Mouse (Mus musculus) limb, embryonic 13.5 days (tissue): ENCODE data around the gene Cherp. TPM values are rescaled to one million over a fixed set of nuclear protein-coding genes. Genes with fewer than 3 reads are reported as not detected.
A peak's percentile ranks its signal among the peaks of the same experiment; 100 is the strongest.

Experiments used
- ATAC-seq: fragments of 200-750 bp; cut with Nextera tagmentation; 2 replicates; pipeline ENCODE4 v1.8.0; 2017; ENCODE audit warnings: low read depth, moderate number of reproducible peaks, moderate TSS enrichment; ENCODE audit not compliant: low FRiP score
- H3K27ac ChIP-seq: fragments of 300-500 bp; sonication (generic); 2 replicates; pipeline ENCODE4 v1.5.1; 2015; ENCODE audit warnings: inconsistent platforms, mild to moderate bottlenecking, moderate library complexity
- H3K27me3 ChIP-seq: fragments of 300-500 bp; sonication (generic); 2 replicates; pipeline ENCODE4 v1.6.1; 2015; ENCODE audit warnings: mild to moderate bottlenecking, inconsistent platforms
- H3K36me3 ChIP-seq: fragments of 300-500 bp; sonication (generic); 2 replicates; pipeline ENCODE4 v1.6.1; 2015; ENCODE audit warnings: inconsistent platforms, mild to moderate bottlenecking, moderate library complexity
- H3K4me1 ChIP-seq: fragments of 300-500 bp; sonication (generic); 2 replicates; pipeline ENCODE4 v1.6.1; 2015; ENCODE audit warnings: inconsistent platforms
- H3K4me2 ChIP-seq: fragments of 300-500 bp; sonication (generic); replicated peaks from 2 replicates; pipeline ENCODE4 v1.6.1; 2015; ENCODE audit warnings: inconsistent platforms, mild to moderate bottlenecking, moderate library complexity
- H3K4me3 ChIP-seq: fragments of 300-500 bp; sonication (generic); 2 replicates; pipeline ENCODE4 v1.5.1; 2015; ENCODE audit warnings: moderate library complexity, mild to moderate bottlenecking, inconsistent platforms
- H3K9ac ChIP-seq: fragments of 300-500 bp; sonication (generic); 2 replicates; pipeline ENCODE4 v1.6.1; 2015; ENCODE audit warnings: mild to moderate bottlenecking, inconsistent platforms
- H3K9me3 ChIP-seq: fragments of 300-500 bp; sonication (generic); 2 replicates; pipeline ENCODE4 v1.6.1; 2016; ENCODE audit warnings: inconsistent platforms
- WGBS: fragments of 180-500 bp; shearing (Covaris S2); methylation state at CpG from one replicate; pipeline ENCODE4 v1.1.7; 2015; 5-methylcytosine and 5-hydroxymethylcytosine counted together
- polyA plus RNA-seq: library from polyadenylated mRNA; unstranded; fragments of >200 nt; fragmentation: Nextera tagmentation; extraction: Ambion mirVana; gene quantifications from 2 replicates; pipeline ENCODE4 v1.2.1, GENCODE M21; 2015

Gene Cherp
- polyA plus RNA-seq, 1 experiment from 2014 or later, result 69.8 TPM

DNA sequence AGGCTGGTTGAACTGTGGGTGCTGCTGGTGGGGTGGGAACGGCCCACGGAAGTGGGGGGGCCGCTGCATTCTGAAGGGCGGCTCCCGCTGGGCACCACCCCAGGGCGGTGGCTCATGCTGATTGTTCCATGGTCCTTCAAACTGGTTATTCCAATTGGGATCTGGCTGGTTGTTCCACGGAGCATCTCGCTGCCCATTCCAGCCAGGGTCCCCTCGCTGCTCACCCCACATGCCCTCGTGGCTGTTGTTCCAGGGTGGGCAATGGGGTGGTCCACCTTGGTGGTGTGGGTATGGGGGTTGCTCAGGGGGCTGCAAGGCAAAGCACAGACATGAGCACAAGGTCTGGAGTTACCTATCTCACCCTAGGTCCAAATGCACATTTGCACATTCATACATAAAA is 10.8 kb downstream of the Cherp start:
- no peak for ATAC-seq
- no peak overlapping the region for H3K27ac ChIP-seq

DNA sequence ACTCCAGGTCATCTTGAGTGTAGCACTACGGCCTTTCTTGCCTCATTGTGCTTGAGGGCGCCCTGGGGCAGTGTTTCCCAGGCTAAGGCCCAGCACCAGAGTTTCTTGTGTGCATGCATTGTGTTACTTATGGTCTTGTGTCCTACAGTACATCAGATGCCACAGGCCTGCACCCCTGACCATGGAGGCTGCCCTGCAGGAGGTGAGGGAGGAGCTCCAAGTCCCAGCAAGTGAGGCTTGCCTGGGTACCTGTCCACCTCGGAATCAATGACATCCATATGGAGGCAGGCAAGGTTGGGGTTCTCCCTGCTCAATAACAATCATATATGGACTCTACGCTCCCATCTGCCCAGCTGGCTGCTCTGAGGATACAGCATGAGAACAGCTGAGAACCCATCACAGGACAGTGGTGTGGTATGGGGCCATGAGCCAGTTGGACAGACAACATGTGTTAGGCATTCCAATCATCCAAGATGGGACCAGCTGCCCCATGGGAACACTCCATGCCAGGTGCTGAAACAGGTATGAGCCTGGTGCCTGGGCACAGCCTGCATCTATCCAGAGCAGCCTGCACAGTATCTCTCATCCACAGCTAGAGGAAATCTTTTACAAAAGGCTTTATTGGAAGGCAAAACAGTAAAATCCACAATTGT is 15.0 kb downstream of the Cherp start:
- WGBS, result 87% methylated on average over 4 of the region's 4 CpGs

More for the DNA sequence above, 10.8 kb downstream of the Cherp start:
- peaks cover 100% of the 10 kb centered on the region for H3K36me3 ChIP-seq
- 93% methylated on average over 10 of the region's 10 CpGs for whole genome bisulfite sequencing
- H3K4me1 ChIP-seq, result no peaks in the 10 kb centered on the region
- H3K9ac ChIP-seq, result no peak overlapping the region
- no peaks in the 10 kb centered on the region for H3K9me3 ChIP-seq
- H3K4me2 ChIP-seq, result no peak overlapping the region
- H3K4me3 ChIP-seq, result no peak overlapping the region
- no peaks in the 10 kb centered on the region for H3K27me3 ChIP-seq

DNA sequence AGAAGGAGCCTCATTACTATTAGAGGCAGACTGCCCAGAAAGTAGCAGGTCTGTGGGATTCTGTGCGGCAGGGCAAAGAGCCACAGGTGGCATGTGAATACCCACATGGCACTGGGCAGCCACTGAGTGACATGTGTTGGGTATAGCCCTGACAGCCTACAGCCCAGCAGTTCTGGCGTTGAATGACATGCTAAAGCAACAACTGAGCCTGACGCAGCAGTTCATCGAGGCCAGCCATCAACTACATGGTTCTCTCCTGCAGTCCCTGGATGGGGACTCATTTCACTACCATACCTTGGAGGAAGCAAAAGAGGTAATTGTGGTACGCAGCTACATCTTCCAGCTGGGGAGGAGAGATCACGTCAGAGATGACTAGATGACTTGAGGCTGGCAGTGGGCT is 16.6 kb downstream of the Cherp start:
- no peak overlapping the region for H3K4me2 ChIP-seq
- 0 out of 2 replicates have a peak, but pooled peaks cover 5% of the 10 kb centered on the region for H3K9me3 ChIP-seq
- no peak overlapping the region for H3K9ac ChIP-seq
- H3K27me3 ChIP-seq, result no peaks in the 10 kb centered on the region
- WGBS, result 81% methylated on average over 6 of the region's 6 CpGs
- no peaks in the 10 kb centered on the region for H3K4me1 ChIP-seq
- no peak for ATAC-seq
- no peak overlapping the region for H3K27ac ChIP-seq
- peaks cover 83% of the 10 kb centered on the region for H3K36me3 ChIP-seq
- H3K4me3 ChIP-seq, result no peak overlapping the region

More for the DNA sequence above, 15.0 kb downstream of the Cherp start:
- H3K27me3 ChIP-seq, result no peaks in the 10 kb centered on the region
- H3K4me1 ChIP-seq, result no peaks in the 10 kb centered on the region
- no peak overlapping the region for H3K4me3 ChIP-seq
- no peak overlapping the region for H3K9ac ChIP-seq
- no peak for ATAC-seq
- H3K4me2 ChIP-seq, result no peak overlapping the region
- H3K27ac ChIP-seq, result no peak overlapping the region
- peaks cover 83% of the 10 kb centered on the region for H3K36me3 ChIP-seq
- no peaks in the 10 kb centered on the region for H3K9me3 ChIP-seq

DNA sequence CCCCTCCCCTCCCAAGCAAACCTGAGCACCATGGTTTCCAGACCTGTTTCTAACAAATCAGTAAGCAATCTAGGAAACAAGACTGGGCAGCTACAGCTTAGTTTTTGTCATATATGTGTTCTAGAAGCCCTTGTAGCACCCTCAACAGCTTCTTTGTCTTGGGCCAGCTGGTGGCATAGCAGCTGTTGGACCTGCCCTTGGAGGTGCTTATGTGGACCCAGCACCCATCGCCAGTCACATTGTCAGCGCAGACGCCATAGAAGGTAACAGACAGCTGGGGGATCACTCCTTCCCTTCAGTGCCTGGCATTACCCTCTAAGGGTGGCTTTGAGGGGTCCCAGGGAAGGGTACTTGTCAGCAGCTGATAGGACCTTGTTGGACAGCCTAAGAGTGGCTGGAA is 17.2 kb downstream of the Cherp start:
- Histone ChIP-seq H3K4me1 (no peaks in the 10 kb centered on the region), H3K4me3 (no peak overlapping the region), H3K36me3 (peaks cover 83% of the 10 kb centered on the region), H3K9me3 (0 out of 2 replicates have a peak, but pooled peaks cover 7% of the 10 kb centered on the region), H3K4me2 (no peak overlapping the region), H3K27me3 (no peaks in the 10 kb centered on the region), H3K27ac (no peak overlapping the region), H3K9ac (no peak overlapping the region)
- no peak for ATAC-seq
- 85% methylated on average over 3 of the region's 3 CpGs for WGBS

DNA sequence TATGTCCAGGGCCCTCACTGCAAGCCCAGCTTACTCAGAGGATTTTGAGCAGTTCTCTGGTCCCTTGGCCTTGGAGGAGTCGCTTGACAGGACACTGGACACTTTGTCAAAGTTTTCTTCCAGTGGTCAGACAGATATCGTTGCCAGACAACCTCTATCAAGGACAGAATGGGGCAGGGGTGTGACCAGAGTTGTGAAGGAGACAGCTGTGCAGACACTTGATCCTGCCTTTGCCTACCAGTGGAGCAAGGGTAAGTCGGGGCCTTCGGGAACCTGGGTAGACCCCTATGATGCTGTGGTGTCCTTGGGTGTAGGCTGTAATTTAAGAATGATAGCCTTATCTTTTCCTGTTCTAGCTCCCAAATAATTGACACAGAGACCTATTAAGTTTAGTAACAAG is 19.7 kb downstream of the Cherp start:
- Histone ChIP-seq H3K4me3 (no peak overlapping the region), H3K36me3 (peaks cover 77% of the 10 kb centered on the region), H3K27ac (no peak overlapping the region), H3K9me3 (0 out of 2 replicates have a peak, but pooled peaks cover 7% of the 10 kb centered on the region), H3K27me3 (no peaks in the 10 kb centered on the region), H3K4me1 (no peaks in the 10 kb centered on the region), H3K4me2 (no peak overlapping the region), H3K9ac (no peak overlapping the region)
- WGBS, result 87% methylated on average over 4 of the region's 4 CpGs
- no peak for ATAC-seq

DNA sequence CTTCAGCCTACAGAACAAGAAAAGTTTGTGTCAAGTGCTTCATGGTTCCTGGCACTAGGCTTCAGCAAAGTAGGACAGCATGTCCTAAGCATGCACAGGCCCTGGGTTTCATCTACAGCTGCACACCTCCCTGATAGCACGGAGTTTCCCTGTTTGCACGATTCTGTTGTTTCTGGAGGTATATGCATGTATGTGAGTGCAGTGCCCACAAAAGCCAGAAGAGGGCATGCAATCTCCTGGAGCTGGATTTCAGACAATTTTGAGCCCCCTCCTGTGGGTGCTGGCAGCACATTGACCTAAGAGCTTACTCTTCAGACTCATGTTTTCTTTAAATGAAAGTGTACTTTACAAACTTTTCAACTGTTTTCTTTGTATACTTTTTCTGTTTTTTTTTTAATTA is 21.1 kb downstream of the Cherp start:
- no peak for ATAC-seq

DNA sequence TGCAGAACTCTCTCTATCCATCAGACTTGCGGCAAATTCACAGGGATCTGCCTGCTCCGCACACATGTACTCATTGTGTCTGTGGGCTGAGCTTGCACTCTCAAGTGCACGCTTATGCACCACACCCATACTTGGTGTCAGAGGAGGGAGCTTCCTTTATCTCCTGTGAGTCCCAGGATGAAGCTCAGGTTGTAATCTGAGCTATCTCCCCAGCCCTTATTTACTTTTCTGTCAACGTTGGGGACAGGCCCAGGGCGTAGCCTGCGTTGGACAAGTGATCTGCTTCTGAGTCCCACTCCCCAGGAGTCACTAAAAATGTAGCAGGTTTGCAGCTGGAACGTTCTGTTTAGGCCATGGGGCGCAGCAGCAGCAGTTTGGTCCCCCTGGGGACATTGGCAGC is 23.5 kb downstream of the Cherp start:
- no peaks in the 10 kb centered on the region for H3K4me1 ChIP-seq
- no peaks in the 10 kb centered on the region for H3K27me3 ChIP-seq
- H3K36me3 ChIP-seq, result peaks cover 86% of the 10 kb centered on the region
- no peak overlapping the region for H3K27ac ChIP-seq
- 81% methylated on average over 8 of the region's 8 CpGs for WGBS
- 0 out of 2 replicates have a peak, but pooled peaks cover 7% of the 10 kb centered on the region for H3K9me3 ChIP-seq
- H3K9ac ChIP-seq, result no peak overlapping the region
- H3K4me3 ChIP-seq, result no peak overlapping the region
- ATAC-seq, result no peak
- H3K4me2 ChIP-seq, result no peak overlapping the region

More for the DNA sequence above, 21.1 kb downstream of the Cherp start:
- 95% methylated on average over 2 of the region's 2 CpGs for WGBS
- Histone ChIP-seq H3K27ac (no peak overlapping the region), H3K4me2 (no peak overlapping the region), H3K27me3 (no peaks in the 10 kb centered on the region), H3K4me3 (no peak overlapping the region), H3K9me3 (0 out of 2 replicates have a peak, but pooled peaks cover 7% of the 10 kb centered on the region), H3K9ac (no peak overlapping the region), H3K36me3 (peaks cover 79% of the 10 kb centered on the region), H3K4me1 (no peaks in the 10 kb centered on the region)

DNA sequence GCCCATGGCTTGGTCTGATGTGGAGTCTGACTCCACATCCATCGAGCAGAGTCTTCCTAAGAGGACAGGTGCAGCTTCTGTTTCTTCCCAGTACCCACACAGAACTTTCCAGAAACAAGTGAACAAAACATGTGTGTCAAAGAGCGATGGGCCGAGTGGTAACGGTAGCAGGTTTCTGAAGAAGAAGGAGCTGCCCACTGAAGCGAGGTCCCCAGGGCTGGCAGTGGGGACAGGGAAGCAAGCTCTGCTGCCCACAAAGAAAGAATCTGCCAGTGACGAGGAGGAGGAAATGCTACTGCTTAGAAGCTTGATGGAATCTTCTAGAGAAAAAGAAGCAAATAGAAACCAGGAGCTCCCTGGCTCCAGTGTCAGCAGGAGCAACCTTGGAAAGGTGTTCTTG is 30.0 kb downstream of the Cherp start:
- no peak overlapping the region for H3K9ac ChIP-seq
- no peaks in the 10 kb centered on the region for H3K9me3 ChIP-seq
- no peak overlapping the region for H3K27ac ChIP-seq
- 91% methylated on average over 6 of the region's 6 CpGs for whole genome bisulfite sequencing
- 0 out of 2 replicates have a peak, but pooled peaks cover 10% of the 10 kb centered on the region for H3K4me1 ChIP-seq
- H3K4me2 ChIP-seq, result peak overlapping the region; percentile 75; the same call in 1 of the 2 replicates
- no peaks in the 10 kb centered on the region for H3K27me3 ChIP-seq
- ATAC-seq, result no peak
- no peak overlapping the region for H3K4me3 ChIP-seq
- peaks cover 34% of the 10 kb centered on the region for H3K36me3 ChIP-seq

DNA sequence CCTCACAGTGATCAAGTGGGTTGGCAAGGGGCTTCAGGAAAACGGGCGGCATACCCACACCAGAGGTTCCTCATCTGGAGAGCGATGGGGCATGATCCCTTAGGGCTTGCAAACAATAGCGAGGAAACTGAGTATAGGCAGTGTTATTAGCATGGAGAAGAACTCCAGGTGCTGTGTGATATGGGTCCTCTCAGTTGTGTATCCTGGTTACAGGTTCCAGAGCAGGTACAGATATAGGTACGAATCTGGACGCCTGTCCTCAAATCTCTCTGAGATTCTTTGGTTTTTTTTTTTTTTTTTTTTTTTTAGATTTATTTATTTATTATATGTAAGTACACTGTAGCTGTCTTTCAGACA is 31.1 kb downstream of the Cherp start:
- H3K4me3 ChIP-seq, result peak overlapping the region; percentile 43
- 40% methylated on average over 6 of the region's 6 CpGs for WGBS
- ATAC-seq, result peak; percentile 52; the same call in 1 of the 2 replicates
- H3K27me3 ChIP-seq, result no peaks in the 10 kb centered on the region
- peak overlapping the region; percentile 2; the same call in 1 of the 2 replicates for H3K27ac ChIP-seq
- 0 out of 2 replicates have a peak, but pooled peaks cover 10% of the 10 kb centered on the region for H3K4me1 ChIP-seq
- H3K9me3 ChIP-seq, result no peaks in the 10 kb centered on the region
- peak overlapping the region; percentile 75 for H3K4me2 ChIP-seq
- peak overlapping the region; percentile 60 for H3K9ac ChIP-seq
- H3K36me3 ChIP-seq, result peaks cover 23% of the 10 kb centered on the region

DNA sequence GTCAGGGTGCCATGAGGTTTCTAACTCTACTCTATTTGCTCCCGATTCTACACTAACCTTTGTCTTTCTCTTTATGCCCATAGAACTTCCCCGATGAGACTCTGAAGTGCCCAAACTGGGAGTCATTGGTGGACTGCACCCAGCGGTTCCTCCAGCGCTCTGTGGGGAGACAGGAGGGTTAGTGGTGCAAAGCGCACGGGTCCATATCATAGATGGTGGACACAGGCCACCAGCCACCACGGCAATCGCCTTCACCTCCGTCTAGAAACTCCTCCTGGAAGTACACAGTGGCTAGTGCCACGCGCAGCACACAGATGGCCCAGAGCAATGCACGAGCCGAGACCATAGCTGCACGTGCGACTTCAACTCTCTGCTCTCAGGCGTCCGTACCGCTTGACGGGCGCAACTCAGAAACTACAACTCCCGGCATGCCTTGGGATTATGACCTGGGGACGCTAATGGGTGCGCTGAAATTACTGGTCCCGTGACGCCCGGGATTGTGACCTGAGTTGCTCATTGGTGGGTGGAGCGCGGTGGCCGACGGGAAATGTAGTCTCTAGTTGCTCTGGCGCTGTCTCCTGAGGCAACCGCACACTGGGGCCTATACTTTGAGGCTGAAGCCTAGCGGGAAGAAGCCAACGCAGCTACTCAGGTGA is 31.6 kb downstream of the Cherp start, which contains the start of the genes Calr3 and 1700030K09Rik:
TSS of gene Calr3 (minus strand) at position 533 of the 656 bp plus-strand sequence.
TSS of gene 1700030K09Rik (plus strand) at position 543 of the 656 bp plus-strand sequence.
- 0 out of 2 replicates have a peak, but pooled peaks cover 10% of the 10 kb centered on the region for H3K4me1 ChIP-seq
- peak within 1 kb of the TSS; percentile 2; the same call in 1 of the 2 replicates for H3K27ac ChIP-seq
- peak within 1 kb of the TSS; percentile 75 for H3K4me2 ChIP-seq
- H3K36me3 ChIP-seq, result peaks cover 19% of the 10 kb centered on the region
- no peaks in the 10 kb centered on the region for H3K9me3 ChIP-seq
- peak; percentile 100 for ATAC-seq
- H3K9ac ChIP-seq, result peak within 1 kb of the TSS; percentile 70
- 5% methylated on average over 34 of the region's 34 CpGs for WGBS
- H3K4me3 ChIP-seq, result peak within 1 kb of the TSS; percentile 43
- no peaks in the 10 kb centered on the region for H3K27me3 ChIP-seq

DNA sequence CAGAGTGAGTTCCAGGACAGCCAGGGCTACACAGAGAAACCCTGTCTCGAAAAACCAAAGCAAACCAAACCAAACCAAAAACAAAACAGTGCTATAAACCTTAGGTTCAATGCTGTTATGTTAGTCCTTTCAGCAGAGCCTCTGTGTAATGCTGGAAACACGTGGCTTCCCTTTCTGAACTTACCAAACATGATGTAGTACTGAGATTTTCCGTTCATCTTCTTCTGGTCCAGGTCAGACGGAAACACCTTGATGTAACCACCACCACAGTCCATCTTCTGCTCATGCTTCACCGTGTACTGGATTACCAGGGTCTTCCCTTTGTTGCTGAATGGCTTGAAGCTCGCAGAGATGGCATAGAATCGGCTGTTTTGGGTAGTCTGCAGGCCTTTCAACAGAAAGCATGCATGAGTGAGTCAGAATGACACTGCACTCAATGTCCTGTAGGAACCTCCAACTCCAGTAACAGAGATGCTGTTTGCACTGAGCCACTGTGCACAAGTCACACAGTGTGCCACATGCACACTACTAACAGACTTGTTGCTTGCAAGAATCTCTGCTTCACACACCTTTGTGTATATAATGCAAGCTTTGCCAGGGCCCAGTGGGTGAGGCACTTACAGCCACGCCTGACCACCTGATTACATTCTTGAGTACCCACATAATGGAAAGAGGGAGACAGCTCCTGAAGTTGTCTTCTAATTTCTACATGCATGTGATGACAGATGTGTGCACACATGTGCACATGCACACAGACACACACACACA is 36.6 kb downstream of the Cherp start:
- no peak for ATAC-seq
- WGBS, result 74% methylated on average over 8 of the region's 8 CpGs
- H3K4me2 ChIP-seq, result no peak overlapping the region
- H3K4me3 ChIP-seq, result no peak overlapping the region
- no peaks in the 10 kb centered on the region for H3K36me3 ChIP-seq
- H3K9ac ChIP-seq, result no peak overlapping the region
- H3K27me3 ChIP-seq, result no peaks in the 10 kb centered on the region
- 0 out of 2 replicates have a peak, but pooled peaks cover 4% of the 10 kb centered on the region for H3K4me1 ChIP-seq
- no peak overlapping the region for H3K27ac ChIP-seq
- H3K9me3 ChIP-seq, result no peaks in the 10 kb centered on the region

DNA sequence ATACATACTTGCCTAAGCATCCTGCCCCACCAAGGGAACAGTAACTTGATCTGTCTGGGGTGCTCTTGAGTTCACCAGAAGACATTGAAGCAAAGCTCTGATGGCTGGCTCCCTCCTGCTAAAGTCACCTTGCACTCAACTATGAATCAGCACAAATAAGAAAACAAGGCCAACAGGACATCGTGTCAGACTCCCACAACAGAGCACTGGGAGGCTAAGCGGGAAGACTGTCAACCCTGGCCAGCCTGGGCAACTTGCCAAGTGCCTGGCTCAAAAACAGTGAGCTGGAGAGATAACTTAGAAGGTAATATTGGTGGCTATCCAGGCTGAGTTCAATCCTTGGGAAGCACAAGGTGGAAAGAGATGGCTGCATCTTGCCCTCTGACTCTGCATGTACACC is 40.1 kb downstream of the Cherp start:
- WGBS, result 37% methylated on average over 2 of the region's 2 CpGs
- no peak for ATAC-seq

More for the DNA sequence above, 40.1 kb downstream of the Cherp start:
- no peak overlapping the region for H3K9ac ChIP-seq
- no peaks in the 10 kb centered on the region for H3K27me3 ChIP-seq
- H3K4me2 ChIP-seq, result no peak overlapping the region
- H3K27ac ChIP-seq, result no peak overlapping the region
- H3K4me3 ChIP-seq, result no peak overlapping the region
- H3K36me3 ChIP-seq, result no peaks in the 10 kb centered on the region
- H3K9me3 ChIP-seq, result no peaks in the 10 kb centered on the region
- no peaks in the 10 kb centered on the region for H3K4me1 ChIP-seq
